Mouse (Mus musculus) forebrain, embryonic 16.5 days (tissue): Measurements from ENCODE around the gene Skp2. TPM values are rescaled to one million over a fixed set of nuclear protein-coding genes. Genes with fewer than 3 reads are reported as not detected.
"Not testable (repeated sequence)": the region's sequence is repeated elsewhere in the genome, so short reads cannot be mapped to it uniquely, and the experiment has no call there.

ENCODE experiments used
- ATAC-seq: fragments of 200-750 bp; cut with Nextera tagmentation; 2 replicates; pipeline ENCODE4 v1.8.0; 2017; ENCODE audit warnings: mild to moderate bottlenecking, moderate library complexity
- H3K27ac ChIP-seq: fragments of 300-500 bp; sonication (generic); 2 replicates; pipeline ENCODE4 v1.5.1; 2014; ENCODE audit warnings: low read length, control low read depth
- H3K27me3 ChIP-seq: fragments of 300-500 bp; sonication (generic); replicated peaks from 2 replicates; pipeline ENCODE4 v1.6.1; 2014; ENCODE audit warnings: low read length; ENCODE audit not compliant: control insufficient read depth, insufficient read depth
- H3K36me3 ChIP-seq: fragments of 300-500 bp; sonication (generic); 2 replicates; pipeline ENCODE4 v1.6.1; 2014; ENCODE audit not compliant: control insufficient read depth, insufficient read depth
- H3K4me1 ChIP-seq: fragments of 300-500 bp; sonication (generic); replicated peaks from 2 replicates; pipeline ENCODE4 v1.6.1; 2014; ENCODE audit warnings: low read length; ENCODE audit not compliant: control insufficient read depth, insufficient read depth
- H3K4me2 ChIP-seq: fragments of 300-500 bp; sonication (generic); 2 replicates; pipeline ENCODE4 v1.6.1; 2014; ENCODE audit warnings: mild to moderate bottlenecking, low read length, control low read depth
- H3K4me3 ChIP-seq: fragments of 300-500 bp; sonication (generic); replicated peaks from 2 replicates; pipeline ENCODE4 v1.5.1; 2014; ENCODE audit warnings: mild to moderate bottlenecking, low read length, control low read depth
- H3K9ac ChIP-seq: fragments of 300-500 bp; sonication (generic); replicated peaks from 2 replicates; pipeline ENCODE4 v1.6.1; 2014; ENCODE audit warnings: low read depth, low read length, control low read depth
- H3K9me3 ChIP-seq: fragments of 300-500 bp; sonication (generic); 2 replicates; pipeline ENCODE4 v1.6.1; 2016; ENCODE audit warnings: low read length; ENCODE audit not compliant: control insufficient read depth
- WGBS: fragments of 180-500 bp; shearing (Covaris S2); extraction: QIAGEN DNeasy Blood & Tissue Kit; methylation state at CpG from one replicate; pipeline ENCODE4 v1.1.7; 2014; 5-methylcytosine and 5-hydroxymethylcytosine counted together
- polyA plus RNA-seq: library from polyadenylated mRNA; unstranded; fragments of >200 nt; fragmentation: Nextera tagmentation; extraction: Ambion mirVana; gene quantifications from 2 replicates; pipeline ENCODE4 v1.2.1, GENCODE M21; 2015

The Skp2 gene
- 35.0 and 41.2 TPM in 2 replicates for polyA plus RNA-seq

DNA sequence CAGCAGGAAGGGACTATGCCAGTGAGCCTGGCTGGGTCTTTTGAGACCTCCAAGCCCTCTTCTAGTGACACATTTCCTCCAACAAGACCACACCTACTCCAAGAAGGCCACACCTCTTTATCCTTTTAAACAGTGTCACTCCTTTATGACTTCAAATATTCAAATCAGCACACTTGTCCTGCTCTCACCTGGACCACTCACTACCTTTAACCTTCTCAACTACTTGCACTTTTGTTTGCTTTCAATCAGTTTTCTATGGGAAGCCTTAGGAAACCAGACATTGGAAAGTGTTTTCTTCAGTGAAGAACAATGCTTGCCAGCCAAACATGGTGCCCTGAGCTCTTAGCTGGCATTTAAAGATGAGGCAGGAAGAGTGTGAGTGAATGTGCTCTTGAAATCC, at the start of gene Skp2:
Skp2 (minus strand) TSS at position 101 of the 400 bp plus-strand sequence.
- Histone ChIP-seq H3K36me3 (peaks cover 17% of the 10 kb centered on the region), H3K27me3 (no peaks in the 10 kb centered on the region), H3K9me3 (no peaks in the 10 kb centered on the region), H3K4me1 (no peaks in the 10 kb centered on the region), H3K4me3 (no peak within 1 kb of the TSS), H3K4me2 (no peak within 1 kb of the TSS), H3K9ac (no peak within 1 kb of the TSS), H3K27ac (no peak within 1 kb of the TSS)
- no peak for ATAC-seq

DNA sequence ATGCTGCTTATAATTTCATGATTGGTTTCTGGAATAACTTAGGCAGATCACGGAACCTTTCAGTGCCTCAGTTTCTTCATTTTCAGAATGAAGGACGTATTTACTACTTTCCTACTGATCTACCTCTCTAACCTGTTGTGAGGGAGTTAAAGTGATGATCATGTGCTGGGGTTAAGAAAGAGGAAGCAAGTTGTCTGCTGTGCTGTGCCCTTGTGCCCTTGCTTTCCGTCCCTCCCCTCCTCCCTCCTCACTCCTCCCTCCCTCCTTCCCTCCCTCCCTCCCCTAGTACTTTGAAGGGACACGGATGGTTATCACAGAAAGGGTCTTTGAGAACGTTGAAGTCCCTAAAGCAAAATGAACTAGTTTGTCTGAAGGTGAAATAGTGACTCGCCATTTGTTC, 43.2 kb upstream of the Skp2 start:
- no peaks in the 10 kb centered on the region for H3K4me1 ChIP-seq
- WGBS: 68% methylated on average over 6 of the region's 6 CpGs
- H3K27ac ChIP-seq: no peak overlapping the region
- no peak overlapping the region for H3K9ac ChIP-seq
- H3K36me3 ChIP-seq: peaks cover 7% of the 10 kb centered on the region; the same call in 1 of the 2 replicates
- ATAC-seq: no peak
- no peak overlapping the region for H3K4me2 ChIP-seq
- no peaks in the 10 kb centered on the region for H3K27me3 ChIP-seq
- no peaks in the 10 kb centered on the region for H3K9me3 ChIP-seq
- H3K4me3 ChIP-seq: no peak overlapping the region

DNA sequence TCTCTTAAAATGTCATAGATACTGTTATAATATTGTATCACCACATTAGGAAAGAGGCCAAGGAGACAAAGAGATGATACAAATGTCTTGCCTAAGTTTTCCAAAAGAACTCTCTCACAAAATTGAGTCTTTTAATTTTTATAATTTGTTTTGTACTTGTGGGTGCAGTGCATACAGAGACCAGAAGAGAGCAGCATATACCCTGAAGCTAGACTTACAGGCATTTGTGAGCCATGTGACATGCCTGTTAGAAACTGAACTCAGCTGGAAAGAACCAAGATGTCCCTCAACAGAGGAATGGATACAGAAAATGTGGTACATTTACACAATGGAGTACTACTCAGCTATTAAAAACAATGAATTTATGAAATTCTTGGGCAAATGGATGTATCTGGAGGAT, 37.5 kb upstream of the Skp2 start:
- H3K27me3 ChIP-seq, H3K9me3 ChIP-seq, H3K9ac ChIP-seq, H3K4me3 ChIP-seq, ATAC-seq, H3K27ac ChIP-seq, H3K4me1 ChIP-seq, H3K4me2 ChIP-seq: not testable (repeated sequence)
- peaks cover 13% of the 10 kb centered on the region; the same call in 1 of the 2 replicates for H3K36me3 ChIP-seq

DNA sequence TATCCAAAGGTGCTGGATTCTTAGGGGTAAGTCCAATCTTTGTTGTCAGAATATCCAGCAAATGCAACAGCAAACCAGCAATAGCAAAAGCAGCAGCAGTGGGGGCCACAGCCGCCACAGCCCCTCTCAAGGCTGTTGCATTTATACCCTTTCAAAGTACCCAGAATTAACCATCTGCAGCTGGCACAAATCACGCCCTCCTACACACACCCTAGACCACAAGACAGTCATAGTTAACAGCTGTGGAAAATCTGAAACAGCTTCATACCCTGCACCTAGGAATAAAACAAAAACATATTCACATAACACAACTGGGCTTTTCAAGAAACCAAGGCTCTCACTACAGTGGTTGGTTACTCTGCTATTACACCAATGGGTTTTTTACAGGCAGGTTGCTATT, 34.6 kb upstream of the Skp2 start:
- Histone ChIP-seq H3K4me3 (no peak overlapping the region), H3K27me3 (no peaks in the 10 kb centered on the region), H3K4me1 (no peaks in the 10 kb centered on the region), H3K4me2 (no peak overlapping the region), H3K27ac (no peak overlapping the region), H3K9me3 (no peaks in the 10 kb centered on the region), H3K36me3 (peaks cover 12% of the 10 kb centered on the region; the same call in 1 of the 2 replicates), H3K9ac (no peak overlapping the region)
- ATAC-seq: no peak
- 88% methylated on average over 2 of the region's 2 CpGs for WGBS

DNA sequence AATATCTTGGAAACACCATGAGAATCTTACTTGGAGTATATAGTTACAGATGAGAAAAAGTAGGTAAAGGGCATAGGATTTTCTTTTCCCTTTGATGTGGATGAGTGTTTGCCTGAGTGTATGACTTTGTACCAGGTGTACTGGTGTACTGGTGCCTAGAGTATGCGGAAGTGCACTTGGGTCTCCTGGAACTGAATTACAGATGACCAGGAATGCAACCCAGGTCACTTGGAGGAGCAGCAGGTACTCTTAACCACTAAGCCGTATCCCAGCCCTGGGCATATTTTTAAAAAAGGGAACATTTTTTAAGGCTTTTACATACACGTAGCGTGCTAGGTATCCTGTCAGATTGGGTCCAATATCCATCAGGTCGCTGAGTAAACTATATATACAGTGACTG, 28.8 kb upstream of the Skp2 start:
- Histone ChIP-seq H3K4me2 (no peak overlapping the region), H3K4me3 (no peak overlapping the region), H3K9me3 (no peaks in the 10 kb centered on the region), H3K9ac (no peak overlapping the region), H3K4me1 (no peaks in the 10 kb centered on the region), H3K27ac (no peak overlapping the region), H3K27me3 (no peaks in the 10 kb centered on the region), H3K36me3 (peaks cover 9% of the 10 kb centered on the region; the same call in 1 of the 2 replicates)
- no peak for ATAC-seq
- WGBS: 97% methylated on average over 5 of the region's 5 CpGs

DNA sequence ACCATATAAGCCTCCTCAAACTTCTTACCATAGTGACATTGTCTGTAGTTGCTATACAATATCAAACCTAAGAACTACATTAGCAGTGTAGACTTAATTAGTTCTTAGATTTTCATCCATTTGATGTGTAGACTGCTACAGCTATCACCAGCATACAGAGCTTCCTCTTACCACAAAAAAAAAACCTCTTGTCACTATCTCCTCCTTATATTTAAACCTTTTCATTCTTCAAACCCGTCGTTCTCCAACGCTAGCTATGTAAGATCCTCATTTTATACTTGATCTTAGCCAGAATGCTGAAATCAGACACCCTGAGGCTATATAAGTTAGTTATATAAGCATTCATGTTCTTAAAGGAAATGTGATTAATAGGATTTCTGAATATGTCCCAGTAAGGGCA, 21.8 kb upstream of the Skp2 start:
- no peaks in the 10 kb centered on the region for H3K9me3 ChIP-seq
- no peak overlapping the region for H3K4me2 ChIP-seq
- H3K9ac ChIP-seq: no peak overlapping the region
- H3K36me3 ChIP-seq: peaks cover 16% of the 10 kb centered on the region
- no peaks in the 10 kb centered on the region for H3K27me3 ChIP-seq
- ATAC-seq: no peak
- no peak overlapping the region for H3K27ac ChIP-seq
- H3K4me3 ChIP-seq: no peak overlapping the region
- H3K4me1 ChIP-seq: no peaks in the 10 kb centered on the region
- 92% methylated on average over 3 of the region's 3 CpGs for WGBS

DNA sequence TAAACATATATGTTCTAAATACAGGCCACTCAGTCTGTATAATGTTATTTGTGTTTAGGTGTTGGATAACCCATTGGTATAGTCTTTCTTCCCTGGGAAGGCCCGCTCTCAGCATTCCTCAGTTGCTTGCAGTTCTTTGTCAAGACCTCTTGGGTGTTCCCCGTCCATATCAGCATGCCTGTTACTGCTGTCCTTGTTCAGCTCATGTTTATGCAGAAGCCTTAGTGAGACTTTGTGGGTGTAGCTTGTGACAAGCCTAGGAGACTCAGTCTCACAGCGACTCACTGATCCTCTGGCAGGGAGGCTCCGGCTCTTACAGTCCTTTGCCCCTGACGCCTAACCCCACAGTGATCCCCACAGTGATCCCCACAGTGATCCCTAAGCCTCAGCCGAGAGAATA, 8.9 kb upstream of the Skp2 start:
- Histone ChIP-seq H3K4me1 (no peaks in the 10 kb centered on the region), H3K36me3 (peaks cover 17% of the 10 kb centered on the region; the same call in 1 of the 2 replicates), H3K9ac (no peak overlapping the region), H3K4me2 (no peak overlapping the region), H3K9me3 (no peaks in the 10 kb centered on the region), H3K27me3 (no peaks in the 10 kb centered on the region), H3K27ac (no peak overlapping the region), H3K4me3 (no peak overlapping the region)
- ATAC-seq: no peak
- WGBS: 47% methylated on average over 6 of the region's 6 CpGs

DNA sequence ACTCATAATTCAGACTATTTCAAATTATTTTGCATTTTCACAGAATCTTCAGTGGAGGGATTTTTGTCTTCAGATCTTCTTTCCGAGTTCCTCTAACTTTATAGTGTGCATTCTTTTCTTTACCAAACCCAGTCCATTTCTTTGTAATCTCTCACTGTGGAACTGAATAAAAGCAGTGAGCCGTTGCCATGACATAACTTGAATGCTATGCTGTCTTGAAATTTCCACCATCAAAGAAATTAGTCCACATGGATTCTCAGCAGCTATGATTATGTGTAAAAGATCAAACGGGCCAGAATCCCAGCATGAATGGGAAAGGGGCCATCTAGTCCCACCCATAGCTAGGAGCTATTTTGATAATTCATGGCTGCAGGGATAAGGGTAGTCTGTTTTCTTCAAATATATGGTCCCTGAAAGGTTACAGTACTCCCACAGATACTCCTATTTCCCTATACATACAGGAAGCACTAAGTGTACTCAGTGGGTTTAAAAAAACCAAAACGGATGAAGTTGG, 7.4 kb upstream of the Skp2 start:
- no peak for ATAC-seq
- H3K27ac ChIP-seq: no peak overlapping the region
- H3K4me1 ChIP-seq: no peaks in the 10 kb centered on the region
- H3K4me3 ChIP-seq: no peak overlapping the region
- H3K36me3 ChIP-seq: peaks cover 12% of the 10 kb centered on the region
- H3K27me3 ChIP-seq: no peaks in the 10 kb centered on the region
- WGBS: 41% methylated on average over 4 of the region's 4 CpGs
- H3K9me3 ChIP-seq: no peaks in the 10 kb centered on the region
- no peak overlapping the region for H3K4me2 ChIP-seq
- H3K9ac ChIP-seq: no peak overlapping the region

DNA sequence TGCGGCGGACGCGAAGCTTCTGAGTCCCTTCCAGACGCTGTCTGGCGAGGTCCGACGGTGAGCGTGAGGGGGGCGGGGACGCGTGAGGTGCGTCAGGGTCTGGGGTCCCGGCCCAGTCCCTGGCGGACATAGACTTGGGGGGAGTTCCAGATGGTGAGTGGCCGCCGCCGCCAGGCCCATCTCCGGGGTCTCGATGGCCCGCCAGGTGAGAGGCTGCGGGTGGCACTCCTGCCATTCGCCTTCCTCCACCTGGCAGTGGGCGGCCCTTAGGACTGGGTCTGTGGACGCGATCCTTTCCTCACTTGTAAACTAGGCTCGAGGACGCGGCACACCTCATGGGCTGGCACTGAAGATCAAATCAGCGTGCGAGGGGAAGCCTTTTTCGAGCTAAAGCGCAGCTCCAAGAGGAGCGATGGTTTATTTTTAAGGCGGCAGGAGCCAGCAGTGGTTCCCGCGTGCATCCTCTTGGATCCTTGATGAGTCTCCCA, 14.5 kb downstream of the Skp2 start:
- H3K27ac ChIP-seq: peak overlapping the region; percentile 89
- H3K4me3 ChIP-seq: peak overlapping the region; percentile 98
- H3K27me3 ChIP-seq: no peaks in the 10 kb centered on the region
- peak overlapping the region; percentile 78 for H3K4me2 ChIP-seq
- peak; percentile 80 for ATAC-seq
- H3K36me3 ChIP-seq: peaks cover 4% of the 10 kb centered on the region; the same call in 1 of the 2 replicates
- peak overlapping the region; percentile 95 for H3K9ac ChIP-seq
- WGBS: under 1% methylated on average over 37 of the region's 37 CpGs
- no peaks in the 10 kb centered on the region for H3K9me3 ChIP-seq
- H3K4me1 ChIP-seq: peaks cover 14% of the 10 kb centered on the region

DNA sequence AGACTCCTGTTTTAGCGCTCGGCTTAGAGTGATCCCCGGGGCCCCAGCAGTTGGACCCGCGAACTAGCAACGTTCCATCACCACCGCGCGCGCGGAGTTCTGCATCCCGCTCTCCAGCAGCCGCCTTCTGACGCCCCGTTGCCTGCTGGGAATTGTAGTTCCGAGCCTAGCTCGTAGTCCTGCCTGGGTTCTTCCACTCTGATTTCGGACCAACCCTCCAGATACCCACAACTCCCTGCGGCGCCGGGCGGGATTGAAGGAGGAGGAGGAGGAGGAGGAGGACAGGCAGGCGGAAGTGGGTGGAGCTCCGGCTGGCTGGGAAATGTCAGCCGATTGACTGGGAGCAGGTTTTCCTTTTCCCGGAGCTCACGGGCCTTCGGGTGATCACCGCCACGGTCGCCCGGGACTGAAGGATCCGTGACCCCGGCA, 15.0 kb downstream of the Skp2 start, which contains the start of gene Lmbrd2:
Lmbrd2 (plus strand) TSS at position 299 of the 429 bp plus-strand sequence.
- peak; percentile 99 for ATAC-seq
- Histone ChIP-seq H3K27me3 (no peaks in the 10 kb centered on the region), H3K9ac (peak within 1 kb of the TSS; percentile 95), H3K4me3 (peak within 1 kb of the TSS; percentile 98), H3K4me2 (peak within 1 kb of the TSS; percentile 78), H3K4me1 (peaks cover 14% of the 10 kb centered on the region), H3K27ac (peak within 1 kb of the TSS; percentile 89), H3K9me3 (no peaks in the 10 kb centered on the region), H3K36me3 (peaks cover 4% of the 10 kb centered on the region; the same call in 1 of the 2 replicates)
- under 1% methylated on average over 34 of the region's 34 CpGs for WGBS
